Mouse (Mus musculus) right cerebral cortex, adult 2 months (tissue): ENCODE data around the gene Pgpep1l.
A peak's percentile ranks its signal among the peaks of the same experiment; 100 is the strongest.
"Not testable (repeated sequence)": the region's sequence is repeated elsewhere in the genome, so short reads cannot be mapped to it uniquely, and the experiment has no call there.

Source experiments
- DNase-seq, 2 experiments: peaks; one replicate each; pipeline ENCODE4 v3.0.0; 2021 to 2022; ENCODE audit warnings: low spot score in 2 of 2

The Pgpep1l gene

DNA sequence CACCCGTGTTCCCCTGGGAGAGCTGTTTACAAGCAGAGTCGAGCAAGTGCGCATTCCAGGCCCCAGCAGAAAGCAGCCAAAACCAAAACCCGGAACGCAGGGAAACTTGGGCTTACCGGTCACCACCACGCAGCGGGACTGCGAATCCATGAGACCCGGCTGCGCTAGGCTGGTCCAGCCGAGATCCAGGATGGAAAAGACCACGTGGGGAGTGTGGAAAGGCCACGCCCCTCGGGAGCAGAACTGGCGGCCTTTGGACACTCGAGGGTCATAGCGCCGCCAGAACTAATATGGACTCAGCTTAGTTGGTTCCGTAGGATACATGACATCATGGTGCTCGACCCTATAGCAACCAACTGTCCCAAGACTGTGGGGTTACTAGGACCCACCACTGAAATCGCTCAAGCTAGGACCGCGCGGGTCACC is at the start of gene Pgpep1l:
Pgpep1l (minus strand) TSS at position 206 of the 426 bp plus-strand sequence.
- peak; percentile 15 to 29 for DNase-seq

DNA sequence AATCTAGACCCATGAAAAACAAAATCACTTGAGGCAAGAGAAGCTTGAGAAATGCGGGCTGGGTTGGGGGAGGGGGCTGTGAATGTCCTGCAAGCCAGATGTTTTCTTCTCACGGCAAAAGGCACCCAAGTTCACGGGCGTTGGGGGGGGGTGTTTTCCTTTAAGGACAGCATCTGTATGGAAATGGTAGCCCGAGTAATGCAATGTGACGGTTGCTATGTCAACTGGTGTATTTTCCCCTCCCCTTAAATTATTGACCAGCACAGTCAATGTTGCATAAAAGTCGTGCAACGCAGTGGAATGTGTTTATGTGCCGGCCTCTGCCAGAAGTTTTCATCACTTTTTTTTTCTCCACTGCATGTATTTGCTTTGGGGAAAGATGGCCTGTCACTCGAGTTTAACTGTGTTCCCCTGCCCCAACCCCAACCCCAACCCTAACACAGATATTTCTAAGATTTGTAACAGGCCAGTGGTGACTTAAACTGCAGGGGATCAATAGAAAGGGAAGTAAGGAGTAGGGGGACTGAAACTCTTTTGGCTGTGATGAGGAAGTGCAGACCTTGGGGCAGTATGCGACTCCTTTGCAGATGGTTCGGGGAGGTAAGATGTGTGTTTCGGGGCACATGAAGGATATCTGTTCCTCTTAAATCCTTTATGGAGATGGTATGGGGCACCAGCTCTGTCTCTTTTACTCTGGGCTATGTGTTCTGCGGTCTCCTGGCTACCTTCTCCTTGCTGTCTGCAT is 49.2 kb upstream of the Pgpep1l start:
- DNase-seq, result no peak

DNA sequence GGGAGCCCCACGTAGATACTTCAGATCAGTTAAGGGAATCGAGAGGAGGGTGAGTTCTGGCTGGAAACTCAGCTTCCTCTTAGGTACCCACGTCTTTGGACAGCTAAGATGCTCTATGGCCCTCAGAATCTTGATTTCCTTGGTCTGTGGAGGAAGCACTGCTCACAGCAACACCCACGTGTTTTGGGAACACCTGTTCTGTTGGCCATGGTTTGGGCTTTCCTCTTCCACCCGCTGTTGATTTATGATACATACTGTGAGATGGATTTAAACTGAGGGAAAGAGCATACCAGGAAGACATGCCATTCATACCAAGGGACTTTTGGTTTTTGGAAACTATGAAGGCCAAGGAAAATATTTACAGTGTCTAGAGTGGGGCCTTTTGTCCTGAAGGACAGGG is 48.4 kb upstream of the Pgpep1l start:
- DNase-seq, result no peak

DNA sequence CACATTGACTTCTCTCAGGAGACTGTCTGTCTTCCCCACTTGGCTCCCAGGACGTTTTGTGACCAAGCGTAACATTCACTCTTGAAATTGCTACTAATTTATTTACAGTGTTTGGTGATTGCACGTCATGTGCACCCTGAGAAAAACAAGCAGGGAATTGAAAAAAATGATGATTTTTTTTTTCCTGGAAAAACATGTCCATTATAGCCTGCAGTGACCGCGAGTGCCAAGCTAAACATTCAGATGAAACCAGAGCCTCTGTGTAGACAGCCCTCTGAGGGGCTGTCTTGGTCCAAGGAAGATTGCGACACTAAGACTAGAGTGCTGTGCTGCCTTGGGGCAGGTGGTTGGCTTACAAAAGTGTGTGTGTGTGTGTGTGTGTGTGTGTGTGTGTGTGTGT is 47.4 kb upstream of the Pgpep1l start:
- DNase-seq, result no peak

DNA sequence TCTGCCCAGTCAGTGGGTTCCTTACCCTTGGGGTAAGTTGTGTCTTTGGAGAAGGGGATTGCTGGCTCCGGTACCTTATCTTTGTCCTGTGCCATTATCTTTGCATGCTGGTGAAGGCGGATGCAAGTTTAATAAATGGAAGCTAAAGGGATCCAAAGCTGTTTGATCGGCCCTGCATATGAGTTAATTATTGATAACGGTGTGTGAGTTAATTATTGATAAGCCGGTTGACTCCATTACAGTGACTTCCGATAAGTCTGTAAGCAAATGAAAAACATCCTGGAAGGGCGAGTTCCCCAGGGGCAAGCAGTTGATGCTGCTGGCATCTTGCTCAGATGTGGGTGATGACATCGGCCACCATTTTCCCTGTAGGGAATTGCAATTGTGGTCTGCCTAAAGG is 42.7 kb upstream of the Pgpep1l start:
- no peak for DNase-seq

DNA sequence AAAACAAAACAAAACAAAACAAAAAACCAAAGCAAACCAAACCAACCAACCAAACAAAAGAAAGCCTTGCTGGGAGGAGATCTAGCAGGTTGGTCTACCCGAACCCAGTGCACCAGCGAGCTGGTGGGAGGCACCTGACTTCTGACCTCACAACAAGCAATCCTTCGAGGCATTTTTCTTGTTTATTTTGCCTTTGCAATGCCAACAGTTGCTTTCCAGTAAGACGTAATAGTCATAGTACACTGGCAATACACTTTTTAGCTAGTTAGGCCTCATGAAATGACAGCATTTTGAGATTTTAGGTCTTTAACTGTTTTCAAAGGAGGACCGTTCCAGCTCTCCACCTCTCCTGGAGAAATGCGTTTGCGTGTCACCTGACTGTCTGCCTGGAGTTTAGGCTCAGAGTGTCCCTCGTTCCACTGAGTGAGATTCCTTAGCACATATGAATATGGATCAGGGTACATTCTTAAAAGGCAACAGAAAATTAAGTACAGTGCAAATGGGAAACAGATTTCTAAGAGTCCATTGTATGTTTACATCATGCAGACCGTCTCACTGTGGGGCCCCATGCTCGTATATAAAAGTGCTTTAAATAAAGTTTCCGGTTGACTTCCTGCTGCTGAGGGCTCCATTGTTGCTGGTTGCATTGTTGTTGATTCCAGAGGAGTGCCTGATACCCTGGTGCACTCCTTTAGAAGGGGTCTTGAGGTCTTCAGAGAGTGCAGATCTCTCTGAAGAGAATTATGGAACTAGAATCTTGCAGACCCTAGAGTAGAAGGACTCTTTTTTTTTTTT is 41.9 kb upstream of the Pgpep1l start:
- DNase-seq, result no peak

DNA sequence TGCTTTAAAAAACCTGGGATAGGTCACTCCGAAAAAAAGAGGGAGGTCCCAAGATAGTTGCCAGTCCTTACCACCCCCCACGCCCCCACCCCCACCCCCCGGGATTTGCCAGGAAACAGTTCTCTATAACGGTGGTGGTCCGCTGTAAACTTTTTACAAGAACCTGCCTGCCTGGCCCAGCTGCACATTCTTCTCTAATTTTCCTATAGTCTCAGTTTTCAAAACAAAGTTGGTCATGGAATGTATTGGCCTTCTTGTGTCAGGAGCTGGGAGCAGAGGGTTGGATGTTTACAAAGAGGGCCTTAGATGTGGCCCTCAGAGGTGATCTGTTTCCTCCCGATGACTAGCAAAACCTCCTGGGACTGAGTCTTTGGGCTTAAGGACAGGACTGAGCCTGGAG is 39.7 kb upstream of the Pgpep1l start:
- DNase-seq, result no peak

DNA sequence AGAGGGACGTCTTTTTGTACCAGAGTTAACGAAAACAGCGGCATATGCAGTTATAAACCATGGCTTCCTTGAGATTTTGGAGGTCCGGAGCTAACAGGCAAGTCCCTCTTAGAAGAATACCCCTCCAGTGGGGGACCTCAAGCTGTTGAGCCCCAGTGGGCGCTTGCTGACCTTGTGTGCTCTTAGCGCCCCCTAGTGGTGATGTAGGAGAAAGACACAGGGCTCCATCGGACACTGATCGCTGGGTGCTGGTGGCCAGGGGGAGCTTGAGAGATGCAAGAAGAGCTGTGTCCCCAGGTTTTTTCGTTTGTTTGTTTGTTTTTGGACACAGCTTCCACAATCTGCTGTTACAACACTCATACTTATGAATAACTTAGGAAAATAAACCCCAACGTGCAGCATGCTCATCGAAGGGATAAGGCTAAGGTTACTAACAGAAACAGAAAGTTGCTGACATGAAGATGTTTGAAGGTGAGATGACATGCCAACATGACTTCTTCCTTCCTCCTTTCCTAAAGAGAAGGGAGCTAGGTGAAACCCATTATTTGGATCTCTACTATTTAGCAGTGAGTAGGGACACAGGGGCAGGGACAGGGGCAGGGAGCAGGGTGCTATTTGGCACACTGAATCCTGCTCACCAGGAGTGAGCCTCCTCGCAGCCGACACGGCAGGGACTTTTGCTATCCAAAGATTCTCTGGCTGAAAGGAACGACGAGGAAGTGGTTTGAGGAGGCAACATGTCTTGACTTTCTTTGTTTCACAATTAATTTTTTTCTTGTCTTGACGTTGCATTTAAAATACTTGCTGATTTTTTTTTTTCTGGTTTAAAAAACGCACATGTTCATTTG is 38.8 kb upstream of the Pgpep1l start:
- peak; percentile 72 to 75 for DNase-seq

DNA sequence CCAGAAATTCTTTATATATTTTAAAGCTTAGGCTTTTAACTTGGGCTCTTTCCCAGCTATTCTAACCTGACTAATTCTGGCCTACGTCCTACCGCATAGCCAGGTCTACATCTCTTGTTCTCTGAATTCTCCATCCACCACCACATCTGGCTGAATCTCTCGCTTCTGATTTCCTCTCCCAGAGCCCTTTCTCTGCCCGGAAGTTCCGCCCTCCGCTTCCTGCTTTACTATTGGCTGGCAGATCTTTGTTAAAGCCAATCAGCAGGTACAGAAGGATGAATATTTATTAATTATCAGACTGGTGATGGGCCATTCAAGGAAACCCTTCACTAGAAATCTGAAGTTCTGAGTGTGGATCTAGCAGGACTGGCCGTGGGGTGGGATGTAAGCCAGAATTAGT is 37.1 kb upstream of the Pgpep1l start:
- DNase-seq, result no peak

DNA sequence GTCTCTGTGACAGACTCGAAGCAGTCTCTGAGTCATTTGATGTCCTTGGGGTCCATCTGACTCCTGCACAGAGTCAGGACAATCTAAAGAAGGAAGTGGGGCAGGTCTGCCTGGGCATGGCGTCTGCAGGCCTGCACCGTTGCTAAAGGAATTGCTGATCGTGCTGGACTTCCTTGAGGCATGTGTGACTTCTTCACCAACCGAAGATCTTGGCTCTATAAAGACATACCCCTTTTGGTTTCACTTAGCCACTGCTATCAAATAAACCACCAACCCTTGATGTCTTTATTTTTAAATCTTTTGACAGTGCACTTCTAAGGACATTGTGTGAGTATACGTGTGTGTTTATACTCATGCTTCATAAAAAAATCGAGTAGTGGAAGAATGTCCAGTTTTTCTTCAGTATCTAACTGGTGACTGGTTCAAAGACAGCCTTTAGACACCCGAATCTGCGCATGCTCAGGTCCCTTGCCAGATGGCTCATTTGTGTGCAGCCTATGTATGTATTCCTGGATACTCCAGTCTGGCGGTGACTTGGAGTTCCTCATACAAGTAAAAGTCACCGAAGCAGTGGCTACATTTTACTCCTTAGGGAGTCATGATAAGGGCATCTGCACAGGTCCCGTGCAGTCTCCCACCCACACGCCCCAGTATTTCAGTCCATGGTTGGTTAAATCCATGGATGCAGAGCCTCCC is 34.5 kb upstream of the Pgpep1l start:
- no peak for DNase-seq

DNA sequence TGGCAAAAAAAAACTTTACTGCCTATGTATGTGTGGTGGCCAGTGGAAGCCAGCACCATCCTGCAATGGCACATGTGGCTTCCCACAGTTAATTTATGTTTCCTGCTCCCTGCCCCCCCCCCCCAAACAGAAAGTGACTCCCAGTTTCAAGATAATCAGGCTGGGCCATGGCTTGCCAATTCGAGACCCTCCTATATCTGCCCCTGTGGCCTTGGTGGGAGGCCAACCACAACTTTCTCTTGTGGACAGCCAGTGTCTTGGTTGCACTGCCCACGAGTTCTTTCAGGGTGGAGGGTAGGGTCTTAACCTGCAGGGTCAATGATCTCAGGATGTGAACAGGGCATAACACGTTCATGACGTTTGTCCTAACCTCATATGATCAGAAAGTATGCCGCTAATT is 32.5 kb upstream of the Pgpep1l start:
- no peak for DNase-seq

DNA sequence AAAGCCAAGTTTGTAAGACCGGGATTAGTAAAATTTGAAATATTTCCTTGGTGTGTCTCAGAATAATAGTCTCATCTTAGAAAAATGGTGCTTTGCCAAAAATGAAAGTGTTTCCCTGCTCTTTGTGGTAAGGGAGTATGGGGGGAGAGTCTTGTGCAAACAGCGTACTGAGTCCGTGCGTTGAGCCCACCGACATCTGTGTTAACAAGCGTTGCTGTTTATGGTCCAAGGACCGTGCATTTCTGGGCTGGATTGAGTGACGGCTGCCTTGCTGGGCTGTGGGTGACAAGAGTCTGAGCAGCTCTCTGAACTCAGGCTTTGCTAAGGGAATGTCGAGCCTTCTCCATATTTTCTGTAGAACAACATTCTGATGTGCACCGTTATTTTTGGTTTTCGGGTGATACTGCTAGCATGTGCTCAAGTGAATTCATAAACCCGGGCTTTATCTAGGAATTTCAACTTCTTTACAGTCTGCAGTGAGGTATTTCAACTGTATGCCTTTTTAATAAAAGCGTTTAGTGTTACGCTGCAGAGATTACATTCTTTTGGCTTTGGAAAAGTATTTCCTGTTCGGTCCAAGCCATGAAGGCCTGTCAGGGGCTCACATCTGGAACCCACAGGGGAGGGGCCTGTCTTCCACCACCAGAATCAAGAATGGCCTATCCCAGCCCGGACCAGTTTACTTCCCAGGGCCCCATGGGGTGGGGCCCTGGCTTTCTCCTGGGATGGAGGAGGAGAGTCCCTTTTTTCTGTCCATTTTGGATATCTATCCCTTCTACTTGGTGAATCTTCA is 30.2 kb upstream of the Pgpep1l start:
- DNase-seq, result no peak

DNA sequence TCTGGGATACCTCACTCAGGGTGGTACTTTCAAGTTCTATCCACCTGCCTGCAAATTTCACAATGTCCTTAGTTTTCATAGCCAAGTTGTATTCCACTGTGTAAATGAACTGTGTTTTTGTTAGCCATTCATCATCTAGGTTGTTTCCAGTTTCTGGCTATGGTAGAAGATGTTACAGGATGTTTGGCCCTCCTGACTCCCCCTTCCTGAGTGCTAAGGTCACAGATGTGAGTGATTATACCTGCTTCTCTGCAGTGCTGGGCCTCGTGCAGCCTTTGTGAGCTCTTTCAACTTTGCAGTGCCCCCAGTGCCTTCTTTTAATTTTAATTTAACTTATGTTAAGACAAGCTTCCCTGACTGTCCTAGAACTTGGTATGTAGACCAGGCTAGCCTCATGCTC is 27.6 kb upstream of the Pgpep1l start:
- DNase-seq, result no peak

DNA sequence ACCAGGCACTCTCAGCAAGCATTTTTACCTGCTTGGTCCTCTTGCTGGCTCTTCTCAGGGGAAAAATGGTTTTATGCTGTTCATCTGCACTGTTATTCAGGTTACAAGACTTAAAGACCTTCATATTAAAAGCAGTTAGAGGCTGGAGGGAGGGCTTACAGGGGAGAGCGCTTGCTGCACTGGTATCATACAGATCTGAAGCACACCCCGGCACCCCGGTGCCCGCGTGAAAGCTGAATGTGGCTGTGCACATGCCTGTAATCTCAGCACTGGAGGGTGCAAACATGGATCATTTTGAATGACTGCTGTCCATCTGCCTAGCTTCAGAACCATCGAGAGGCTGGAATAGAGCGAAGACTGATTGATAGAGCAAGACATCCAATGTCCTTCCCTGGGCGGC is 25.0 kb upstream of the Pgpep1l start:
- DNase-seq, result no peak

DNA sequence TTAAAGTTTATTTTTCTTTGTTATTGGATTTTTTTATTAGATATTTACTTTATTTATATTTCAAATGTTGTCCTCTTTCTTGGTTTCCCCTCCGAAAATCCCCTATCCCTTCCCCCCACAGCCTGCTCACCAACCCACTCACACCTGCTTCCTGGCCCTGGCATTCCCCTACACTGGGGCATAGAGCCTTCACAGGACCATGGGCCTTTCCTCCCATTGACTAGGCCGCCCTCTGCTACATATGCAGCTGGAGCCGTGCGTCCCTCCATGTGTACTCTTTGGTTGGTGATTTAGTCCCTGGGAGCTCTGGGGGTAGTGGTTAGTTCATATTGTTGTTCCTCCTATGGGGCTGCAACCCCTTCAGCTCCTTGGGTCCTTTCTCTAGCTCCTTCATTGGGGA is 24.0 kb upstream of the Pgpep1l start:
- DNase-seq, result not testable (repeated sequence)

DNA sequence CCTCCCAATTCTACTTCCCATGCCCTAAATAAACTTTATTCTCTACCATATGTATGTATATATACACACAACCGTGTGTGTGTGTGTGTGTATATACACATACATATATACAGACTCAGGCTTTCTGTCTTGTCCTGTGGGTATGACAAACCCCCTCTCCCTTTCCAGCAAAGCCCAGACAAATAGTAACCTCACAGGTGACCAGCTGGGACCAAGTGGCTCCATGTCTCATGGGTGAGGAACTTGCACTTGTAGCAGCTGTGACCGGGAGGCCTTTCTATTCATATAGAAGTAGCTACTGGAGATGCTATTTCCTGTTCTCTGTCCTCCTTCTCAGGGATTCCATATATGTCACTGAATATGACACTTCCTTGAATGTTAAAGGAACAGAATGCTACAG is 23.5 kb upstream of the Pgpep1l start:
- DNase-seq, result no peak

DNA sequence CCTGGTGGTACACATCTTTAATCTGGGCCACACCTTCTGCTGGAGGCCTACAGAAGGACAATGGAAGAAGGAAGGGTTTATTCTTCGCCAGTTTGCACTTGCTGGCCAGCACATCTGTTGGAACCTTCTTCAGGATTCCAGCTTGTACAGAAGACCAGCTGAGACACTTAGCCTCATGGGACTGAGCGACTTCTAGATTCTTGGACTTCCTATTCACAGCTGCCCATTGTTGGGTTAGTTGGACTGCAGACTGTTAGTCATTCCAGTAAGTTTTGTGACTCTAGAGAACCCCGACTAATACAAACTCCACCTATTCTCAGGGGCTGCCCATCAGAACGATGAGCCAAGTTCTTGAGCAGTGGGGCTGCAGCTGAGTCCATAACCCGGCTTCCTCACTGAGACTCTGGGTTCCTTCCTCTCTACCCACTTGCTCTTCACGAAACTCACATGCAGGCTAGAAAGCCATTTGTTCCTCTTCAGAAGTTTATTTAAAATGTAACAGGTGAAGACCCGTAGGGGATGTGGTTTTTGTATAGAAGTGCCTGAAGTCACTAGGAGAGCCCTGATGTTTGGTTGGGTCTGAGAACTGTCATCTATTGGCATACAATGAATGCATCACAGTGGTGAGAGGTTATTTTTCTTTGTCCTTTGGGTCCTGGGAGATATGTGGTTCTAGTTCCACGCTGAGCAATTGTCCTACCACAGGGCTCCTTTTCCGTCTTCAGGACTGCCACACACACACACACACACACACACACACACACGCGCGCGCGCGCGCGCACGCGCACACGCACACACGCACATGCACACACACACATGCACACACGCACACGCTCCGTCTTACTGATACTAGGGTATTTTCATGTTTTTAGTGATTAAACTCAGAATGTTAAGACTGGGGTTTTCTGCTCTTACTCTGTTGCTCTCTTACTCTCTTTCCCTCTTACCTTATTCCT is 22.8 kb upstream of the Pgpep1l start:
- no peak for DNase-seq

DNA sequence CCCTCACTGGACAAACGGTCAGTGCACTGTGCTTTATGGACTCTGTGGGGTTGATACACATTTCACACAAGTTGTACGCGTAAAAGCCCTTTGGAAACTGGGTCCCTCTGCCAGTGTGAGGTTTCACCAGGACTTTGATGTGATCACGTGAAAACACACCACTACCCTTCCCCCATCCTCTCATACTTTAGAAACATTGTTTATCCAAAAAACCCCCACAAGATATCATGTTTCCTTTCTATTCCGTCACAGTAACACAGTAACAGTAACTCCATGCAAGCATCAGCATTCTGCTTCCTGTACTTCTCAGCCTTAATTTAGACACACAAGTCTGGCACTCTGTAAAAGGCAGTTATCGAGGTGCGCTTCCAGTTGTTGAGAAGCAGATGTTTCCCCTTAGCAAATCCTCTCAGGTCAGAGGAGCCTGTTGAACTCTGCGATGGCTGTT is 21.8 kb upstream of the Pgpep1l start:
- DNase-seq, result no peak

DNA sequence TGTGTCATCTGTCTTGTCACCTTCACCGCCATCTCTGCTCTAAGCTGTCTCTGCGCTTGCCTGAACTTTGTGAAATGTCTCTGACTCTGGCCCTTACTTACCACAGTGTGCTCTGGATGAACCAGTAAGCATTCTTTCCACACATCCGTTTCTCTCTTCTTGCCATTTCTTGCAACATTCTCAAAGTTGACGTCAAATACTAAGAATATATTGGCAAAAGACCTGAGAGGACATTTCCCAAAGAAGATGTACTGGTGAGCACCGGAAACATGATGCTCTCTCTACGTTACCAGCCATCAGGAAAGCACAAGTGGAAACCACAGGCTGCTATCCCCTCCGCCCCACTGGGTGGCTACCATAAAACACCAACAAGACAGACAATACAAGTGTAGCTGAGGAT is 19.7 kb upstream of the Pgpep1l start:
- DNase-seq, result no peak

DNA sequence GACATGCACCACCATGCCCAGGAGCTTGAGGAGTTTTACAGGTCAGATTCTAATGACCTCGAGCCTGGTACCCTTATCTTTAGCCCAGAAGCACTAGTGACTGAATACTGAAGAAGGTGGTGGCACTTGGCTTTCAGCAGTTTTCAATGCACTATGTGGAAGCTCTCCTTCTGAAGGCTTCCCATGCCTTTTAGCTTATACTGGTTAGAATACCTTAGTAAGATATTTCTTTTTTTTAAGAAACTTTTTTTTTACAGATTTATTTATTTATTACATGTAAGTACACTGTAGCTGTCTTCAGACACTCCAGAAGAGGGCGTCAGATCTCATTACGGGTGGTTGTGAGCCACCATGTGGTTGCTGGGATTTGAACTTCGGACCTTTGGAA is 19.1 kb upstream of the Pgpep1l start:
- not testable (repeated sequence) for DNase-seq
